Mouse (Mus musculus): ENCODE measurements around the gene Zfp462. TPM values are rescaled to one million over a fixed set of nuclear protein-coding genes. Genes with fewer than 3 reads are reported as not detected.

Gene Zfp462
- total RNA-seq, 1 experiment, result 63.7 TPM

DNA sequence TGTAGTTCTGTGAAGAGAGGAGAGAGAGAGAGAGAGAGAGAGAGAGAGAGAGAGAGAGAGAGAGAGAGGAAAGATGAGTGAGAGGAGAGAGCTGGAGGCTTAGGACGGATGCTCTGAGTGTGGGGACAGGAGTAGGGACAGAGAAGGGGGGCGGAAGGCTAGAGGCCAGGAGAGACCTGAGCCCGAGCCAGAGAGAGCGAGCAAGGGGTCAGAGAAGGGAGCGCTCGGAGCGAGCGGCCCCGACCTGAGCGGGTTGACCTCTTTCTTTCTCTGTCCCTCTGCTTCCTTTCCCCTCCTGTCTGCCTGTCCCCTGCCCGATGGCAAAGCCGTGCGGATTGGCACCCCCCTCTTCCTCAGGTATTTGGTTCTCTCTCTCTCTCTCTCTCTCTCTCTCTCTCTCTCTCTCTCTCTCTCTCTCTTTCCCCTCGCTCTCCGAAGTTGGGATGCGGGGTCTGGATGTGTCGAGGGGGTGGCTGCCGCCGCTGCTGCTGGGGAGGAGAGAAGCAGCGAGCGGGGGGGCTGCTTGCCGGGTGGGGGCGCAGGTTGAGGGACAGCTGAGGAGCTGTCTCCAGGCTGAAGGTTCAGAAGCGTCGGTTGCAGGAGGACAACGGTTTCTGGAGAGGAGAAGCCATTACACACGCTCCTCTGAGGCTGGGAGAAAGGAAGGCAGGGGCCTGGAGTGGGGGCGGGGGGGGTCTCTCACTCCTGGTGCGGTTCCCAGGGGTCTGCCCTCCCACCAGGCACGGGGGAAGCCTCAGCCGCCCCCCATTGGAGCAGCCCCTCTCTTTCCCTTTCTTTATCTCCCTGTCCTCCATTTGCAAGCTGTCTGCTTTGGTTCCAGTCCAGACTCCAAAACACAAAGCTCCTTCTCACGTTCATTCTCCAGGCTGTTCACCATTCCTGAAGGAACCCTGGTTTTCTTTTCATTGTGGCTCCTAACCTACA is 4.0 kb downstream of the Zfp462 start:
- DNase-seq (ENCODE audit: low read depth, low spot score), result no peak
- Histone ChIP-seq H3K4me3 (ENCODE audit: insufficient read depth in 1 of 2, low read depth in 1 of 2, low read length in 2 of 2, poor library complexity in 1 of 2, severe bottlenecking in 1 of 2) (peak overlapping the region; percentile 80 to 85), H3K9me3 (ENCODE audit: control insufficient read depth, insufficient read depth, low read depth, low read length) (no peaks in the 10 kb centered on the region), H3K36me3 (ENCODE audit: control insufficient read depth, insufficient read depth, low read length, poor library complexity, severe bottlenecking) (no peaks in the 10 kb centered on the region; the same call in 1 of the 2 replicates), H3K4me1 (ENCODE audit: control insufficient read depth in 2 of 2, insufficient read depth in 2 of 2, low read length in 2 of 2, poor library complexity in 1 of 2) (peaks cover 2% of the 10 kb centered on the region in 2 experiments; a peak in 1 of 4 replicates), H3K9ac (ENCODE audit: insufficient read depth, low read depth, low read length, poor library complexity, severe bottlenecking) (peak overlapping the region; percentile 86), H3K27ac (ENCODE audit: insufficient read depth, low read depth, low read length, poor library complexity, severe bottlenecking) (peak overlapping the region; percentile 76; the same call in 1 of the 2 replicates)
- in situ Hi-C loops (cut with MboI; ENCODE audit: low sequenced_read_pairs in 2 of 2, unreplicated experiment in 2 of 2), result no loop called here
- no peak for TF ChIP-seq ZC3H11A (IDR thresholded peaks at IDR 0.05; ENCODE audit: borderline replicate concordance, low read depth, low read length)
- TF ChIP-seq CHD2 (IDR thresholded peaks at IDR 0.05; ENCODE audit: low read depth, low read length), result no peak
- TF ChIP-seq ZNF384 (IDR thresholded peaks at IDR 0.05; ENCODE audit: low read depth, low read length), result no peak
- TF ChIP-seq HCFC1 (IDR thresholded peaks at IDR 0.05; ENCODE audit: borderline replicate concordance, insufficient read depth, low read length), result no peak
- TF ChIP-seq MAFK (IDR thresholded peaks at IDR 0.05; ENCODE audit: insufficient read depth, low read depth, low read length), result no peak

DNA sequence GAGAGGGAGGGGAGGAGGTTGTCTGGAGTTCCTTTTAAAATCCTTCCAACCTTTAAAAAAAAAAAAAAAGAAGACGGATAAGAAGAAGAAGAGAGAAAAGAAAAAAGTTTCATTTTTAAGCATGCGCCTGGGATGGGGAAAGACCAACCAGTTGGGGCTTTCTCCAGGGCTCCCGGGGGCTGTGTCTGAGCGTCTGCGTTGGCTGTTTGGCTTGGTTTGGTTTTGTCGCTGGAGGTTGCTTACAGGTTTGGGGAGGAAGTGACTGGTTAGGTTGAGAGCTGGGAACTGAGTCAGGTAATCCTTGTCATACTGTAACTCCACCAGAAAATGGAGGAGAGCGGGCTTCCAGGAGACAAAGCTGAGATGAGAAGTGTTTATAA is 4.7 kb downstream of the Zfp462 start:
- no peaks in the 10 kb centered on the region; the same call in none of the 2 replicates for H3K36me3 ChIP-seq (ENCODE audit: control insufficient read depth, insufficient read depth, low read length, poor library complexity, severe bottlenecking)
- no peak for DNase-seq (ENCODE audit: low read depth, low spot score)
- H3K9me3 ChIP-seq (ENCODE audit: control insufficient read depth, insufficient read depth, low read depth, low read length), result no peaks in the 10 kb centered on the region
- no peak overlapping the region; the same call in 1 of the 2 replicates for H3K27ac ChIP-seq (ENCODE audit: insufficient read depth, low read depth, low read length, poor library complexity, severe bottlenecking)
- TF ChIP-seq ZC3H11A (IDR thresholded peaks at IDR 0.05; ENCODE audit: borderline replicate concordance, low read depth, low read length) (no peak), MAFK (IDR thresholded peaks at IDR 0.05; ENCODE audit: insufficient read depth, low read depth, low read length) (no peak), HCFC1 (IDR thresholded peaks at IDR 0.05; ENCODE audit: borderline replicate concordance, insufficient read depth, low read length) (no peak), ZNF384 (IDR thresholded peaks at IDR 0.05; ENCODE audit: low read depth, low read length) (0 out of 2 replicates have a peak, but pooled peaks have one; percentile 36)
- peaks cover 0 to 2% of the 10 kb centered on the region in 2 experiments; a peak in 1 of 4 replicates for H3K4me1 ChIP-seq (ENCODE audit: control insufficient read depth in 2 of 2, insufficient read depth in 2 of 2, low read length in 2 of 2, poor library complexity in 1 of 2)
- peak overlapping the region; percentile 80 to 85; a peak in 3 of 4 replicates for H3K4me3 ChIP-seq (ENCODE audit: insufficient read depth in 1 of 2, low read depth in 1 of 2, low read length in 2 of 2, poor library complexity in 1 of 2, severe bottlenecking in 1 of 2)
- H3K9ac ChIP-seq (ENCODE audit: insufficient read depth, low read depth, low read length, poor library complexity, severe bottlenecking), result peak overlapping the region; percentile 86; the same call in 1 of the 2 replicates
- in situ Hi-C loops (cut with MboI; ENCODE audit: low sequenced_read_pairs in 2 of 2, unreplicated experiment in 2 of 2), result no loop called here

DNA sequence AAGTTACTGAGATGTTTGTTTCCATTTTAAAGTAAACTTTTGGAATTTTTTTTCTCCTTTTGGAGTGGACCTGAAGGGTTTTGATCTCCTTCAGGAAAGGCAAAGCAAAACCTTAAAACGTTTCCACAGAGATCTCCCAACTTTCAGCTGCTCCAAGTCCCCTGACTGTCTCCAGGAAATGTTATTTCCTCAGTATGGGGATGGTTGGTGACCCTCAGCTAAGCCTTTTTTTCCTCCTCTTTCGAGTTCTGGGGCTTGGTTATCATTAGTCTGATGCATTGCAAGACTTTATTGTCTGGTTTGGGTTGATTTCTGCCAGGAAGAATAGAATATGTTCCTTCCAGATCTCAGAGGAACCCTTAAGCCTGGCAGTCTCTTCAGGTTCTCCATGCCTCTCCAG is 5.3 kb downstream of the Zfp462 start:
- H3K9ac ChIP-seq (ENCODE audit: insufficient read depth, low read depth, low read length, poor library complexity, severe bottlenecking), result no peak overlapping the region
- no peak for DNase-seq (ENCODE audit: low read depth, low spot score)
- H3K36me3 ChIP-seq (ENCODE audit: control insufficient read depth, insufficient read depth, low read length, poor library complexity, severe bottlenecking), result no peaks in the 10 kb centered on the region; the same call in none of the 2 replicates
- H3K9me3 ChIP-seq (ENCODE audit: control insufficient read depth, insufficient read depth, low read depth, low read length), result no peaks in the 10 kb centered on the region
- in situ Hi-C loops (cut with MboI; ENCODE audit: low sequenced_read_pairs in 2 of 2, unreplicated experiment in 2 of 2), result no loop called here
- peaks cover 0 to 2% of the 10 kb centered on the region in 2 experiments; a peak in 2 of 4 replicates for H3K4me1 ChIP-seq (ENCODE audit: control insufficient read depth in 2 of 2, insufficient read depth in 2 of 2, low read length in 2 of 2, poor library complexity in 1 of 2)
- TF ChIP-seq CHD2 (IDR thresholded peaks at IDR 0.05; ENCODE audit: low read depth, low read length), result no peak
- no peak for TF ChIP-seq ZC3H11A (IDR thresholded peaks at IDR 0.05; ENCODE audit: borderline replicate concordance, low read depth, low read length)
- no peak for TF ChIP-seq MAFK (IDR thresholded peaks at IDR 0.05; ENCODE audit: insufficient read depth, low read depth, low read length)
- TF ChIP-seq ZNF384 (IDR thresholded peaks at IDR 0.05; ENCODE audit: low read depth, low read length), result no peak
- no peak for TF ChIP-seq HCFC1 (IDR thresholded peaks at IDR 0.05; ENCODE audit: borderline replicate concordance, insufficient read depth, low read length)
- no peak overlapping the region for H3K27ac ChIP-seq (ENCODE audit: insufficient read depth, low read depth, low read length, poor library complexity, severe bottlenecking)
- no peak overlapping the region for H3K4me3 ChIP-seq (ENCODE audit: insufficient read depth in 1 of 2, low read depth in 1 of 2, low read length in 2 of 2, poor library complexity in 1 of 2, severe bottlenecking in 1 of 2)

DNA sequence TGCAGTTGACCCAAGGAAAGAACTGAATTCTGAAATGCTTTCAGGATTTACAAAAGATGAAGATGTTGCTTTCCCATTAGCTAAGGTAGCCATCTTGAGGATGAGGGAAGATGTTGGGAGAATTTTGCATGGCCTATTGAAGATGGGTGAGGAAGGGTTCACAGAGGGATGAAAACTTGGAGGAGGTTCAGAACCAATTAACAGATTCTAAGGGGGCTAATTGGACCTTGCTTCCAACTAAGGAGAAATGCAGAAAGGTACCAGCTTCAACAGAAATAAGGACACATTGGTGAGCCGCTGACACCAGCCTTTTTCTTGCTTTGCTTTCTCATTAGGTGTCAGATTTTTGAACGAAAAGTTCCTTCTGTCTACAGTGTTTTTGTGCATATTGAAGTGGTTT is 6.0 kb downstream of the Zfp462 start:
- in situ Hi-C loops (cut with MboI; ENCODE audit: low sequenced_read_pairs in 2 of 2, unreplicated experiment in 2 of 2), result no loop called here

More for the DNA sequence above, 6.0 kb downstream of the Zfp462 start:
- H3K4me3 ChIP-seq (ENCODE audit: insufficient read depth in 1 of 2, low read depth in 1 of 2, low read length in 2 of 2, poor library complexity in 1 of 2, severe bottlenecking in 1 of 2), result no peak overlapping the region
- H3K36me3 ChIP-seq (ENCODE audit: control insufficient read depth, insufficient read depth, low read length, poor library complexity, severe bottlenecking), result peaks cover 4% of the 10 kb centered on the region
- no peak for TF ChIP-seq CHD2 (IDR thresholded peaks at IDR 0.05; ENCODE audit: low read depth, low read length)
- no peak for TF ChIP-seq ZNF384 (IDR thresholded peaks at IDR 0.05; ENCODE audit: low read depth, low read length)
- TF ChIP-seq HCFC1 (IDR thresholded peaks at IDR 0.05; ENCODE audit: borderline replicate concordance, insufficient read depth, low read length), result no peak
- no peak for TF ChIP-seq ZC3H11A (IDR thresholded peaks at IDR 0.05; ENCODE audit: borderline replicate concordance, low read depth, low read length)
- no peak for TF ChIP-seq MAFK (IDR thresholded peaks at IDR 0.05; ENCODE audit: insufficient read depth, low read depth, low read length)
- peaks cover 0 to 5% of the 10 kb centered on the region in 2 experiments; a peak in 2 of 4 replicates for H3K4me1 ChIP-seq (ENCODE audit: control insufficient read depth in 2 of 2, insufficient read depth in 2 of 2, low read length in 2 of 2, poor library complexity in 1 of 2)
- no peak overlapping the region for H3K9ac ChIP-seq (ENCODE audit: insufficient read depth, low read depth, low read length, poor library complexity, severe bottlenecking)
- no peak overlapping the region for H3K27ac ChIP-seq (ENCODE audit: insufficient read depth, low read depth, low read length, poor library complexity, severe bottlenecking)
- no peaks in the 10 kb centered on the region for H3K9me3 ChIP-seq (ENCODE audit: control insufficient read depth, insufficient read depth, low read depth, low read length)
- DNase-seq (ENCODE audit: low read depth, low spot score), result no peak

Data from ES-E14 (cell line).